Mouse (Mus musculus) brain, embryonic 14.5 days (tissue): Measurements from ENCODE around the gene Sik2.

Experiments used
- CTCF ChIP-seq: fragments of 200-500 bp; IDR thresholded peaks from 2 replicates; pipeline ENCODE4 v1.5.1; 2012; ENCODE audit warnings: inconsistent platforms, mild to moderate bottlenecking, moderate library complexity, borderline replicate concordance; ENCODE audit not compliant: insufficient read depth, insufficient read length; ENCODE audit errors: extremely low read depth
- POLR2A ChIP-seq: fragments of 200-500 bp; IDR thresholded peaks from 2 replicates; pipeline ENCODE4 v1.6.1; 2012; ENCODE audit warnings: mild to moderate bottlenecking, inconsistent platforms, borderline replicate concordance; ENCODE audit not compliant: poor library complexity, insufficient read depth, insufficient read length, severe bottlenecking; ENCODE audit errors: extremely low read depth

DNA sequence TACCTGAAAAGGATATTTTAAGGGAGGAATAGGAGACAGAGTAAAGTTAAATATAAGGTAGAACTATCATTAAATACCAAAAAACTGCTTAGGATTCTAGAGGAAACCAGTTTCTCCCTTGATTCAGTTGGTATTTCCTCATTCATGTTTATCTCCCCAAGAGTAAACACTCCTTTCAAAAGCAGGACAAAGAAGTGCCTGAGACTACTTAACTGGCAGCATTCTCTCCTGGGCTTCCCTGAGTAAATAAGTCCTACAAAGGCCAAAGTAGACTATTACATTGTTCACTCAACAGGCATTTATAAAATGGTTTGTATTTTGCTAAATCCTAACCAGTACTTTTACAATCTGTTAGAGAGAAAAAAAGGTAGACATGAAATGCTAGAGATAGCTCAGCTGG lies 22.2 kb downstream of the Sik2 start:
- no peak for TF ChIP-seq POLR2A
- TF ChIP-seq CTCF, result no peak
